Mouse (Mus musculus) thymus, adult 18-20 months (tissue): ENCODE measurements around the gene Gpx4.
"Not testable (repeated sequence)": the region's sequence is repeated elsewhere in the genome, so short reads cannot be mapped to it uniquely, and the experiment has no call there.

Experiments used
- DNase-seq, 2 experiments: peaks; one replicate each; pipeline ENCODE4 v3.0.0; 2022; ENCODE audit warnings: mixed read lengths in 2 of 2

The Gpx4 gene

DNA sequence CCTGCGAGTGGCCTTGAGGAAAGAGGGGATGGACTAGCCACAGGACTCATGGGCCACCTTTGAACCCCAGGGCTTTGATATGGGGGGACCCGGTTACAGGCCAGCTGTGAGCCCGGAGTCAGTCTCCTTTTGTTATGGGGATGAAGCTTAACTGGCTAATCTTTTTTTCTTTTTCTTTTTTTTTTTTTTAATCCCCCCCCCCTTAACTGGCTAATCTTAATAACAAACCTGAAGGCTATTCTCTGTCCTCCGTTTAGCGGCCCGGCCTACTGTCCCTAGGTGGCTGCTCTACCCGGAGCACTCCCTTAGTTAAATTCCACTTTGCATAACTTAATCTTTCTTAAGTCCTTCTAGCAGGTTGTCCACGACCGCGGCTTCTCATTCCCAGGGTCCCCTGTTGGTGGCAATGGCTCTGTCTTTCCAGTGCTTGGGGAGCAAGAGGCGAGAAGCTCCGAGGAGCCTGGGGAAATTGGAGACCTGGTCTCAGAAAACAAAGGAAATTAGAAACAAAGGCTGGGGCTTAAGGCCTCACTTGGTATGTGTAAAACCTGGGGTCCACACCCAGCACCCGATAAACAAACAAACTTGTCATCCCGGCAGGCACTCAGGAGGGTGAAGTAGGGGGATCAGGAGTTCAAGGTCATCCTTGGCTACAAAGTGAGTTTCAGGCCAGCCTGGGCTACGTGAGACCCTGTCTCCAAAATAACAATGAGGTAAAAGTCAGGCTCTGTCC, 4.1 kb downstream of the Gpx4 start:
- no peak for DNase-seq

GRCm38 (mm10) chr10:80051618-80052373, 4.8 kb downstream of the Gpx4 start:
- no peak for DNase-seq

- no peak for DNase-seq
Measured at GRCm38 (mm10) chr10:80052374-80052764, 5.4 kb downstream of the Gpx4 start.

DNA sequence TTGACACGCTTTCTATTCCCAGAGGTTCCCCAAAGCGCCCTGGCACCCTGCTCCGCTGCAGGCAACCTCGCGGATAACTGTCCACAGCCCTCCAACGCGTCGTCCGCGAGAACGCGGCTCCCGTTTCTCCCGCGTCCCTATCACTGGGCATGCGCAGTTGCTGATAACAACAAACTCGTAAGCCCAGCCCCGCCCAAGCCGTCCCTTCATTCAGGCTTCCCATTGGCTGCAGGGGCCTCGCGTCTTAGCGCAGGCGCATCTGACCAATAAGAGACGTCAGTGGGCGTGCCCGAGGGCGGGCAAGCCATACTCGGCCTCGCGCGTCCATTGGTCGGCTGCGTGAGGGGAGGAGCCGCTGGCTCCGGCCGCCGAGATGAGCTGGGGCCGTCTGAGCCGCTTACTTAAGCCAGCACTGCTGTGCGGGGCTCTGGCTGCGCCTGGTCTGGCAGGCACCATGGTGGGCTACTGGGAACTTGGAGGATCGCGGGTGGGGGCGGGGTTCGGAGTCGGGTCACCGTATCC, 6.4 kb downstream of the Gpx4 start:
- DNase-seq: peak; percentile 100

GRCm38 (mm10) chr10:80053831-80054815, 7.2 kb downstream of the Gpx4 start:
- peak; percentile 52 to 63 for DNase-seq

DNA sequence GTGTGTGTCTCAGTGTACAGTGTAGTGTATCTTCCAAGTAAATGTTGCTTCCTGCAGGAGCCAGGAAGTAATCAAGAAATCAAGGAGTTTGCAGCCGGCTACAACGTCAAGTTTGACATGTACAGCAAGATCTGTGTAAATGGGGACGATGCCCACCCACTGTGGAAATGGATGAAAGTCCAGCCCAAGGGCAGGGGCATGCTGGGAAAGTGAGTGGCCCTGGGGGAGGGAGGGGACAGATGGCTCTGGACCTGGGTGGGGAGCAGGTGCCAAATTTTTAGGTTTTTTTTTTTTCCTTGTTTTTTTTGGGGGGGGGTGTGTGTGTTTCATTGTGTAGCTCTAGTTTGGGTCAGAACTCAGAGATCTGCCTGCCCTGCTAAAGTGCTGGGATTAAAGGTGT, 7.9 kb downstream of the Gpx4 start:
- not testable (repeated sequence) for DNase-seq

DNA sequence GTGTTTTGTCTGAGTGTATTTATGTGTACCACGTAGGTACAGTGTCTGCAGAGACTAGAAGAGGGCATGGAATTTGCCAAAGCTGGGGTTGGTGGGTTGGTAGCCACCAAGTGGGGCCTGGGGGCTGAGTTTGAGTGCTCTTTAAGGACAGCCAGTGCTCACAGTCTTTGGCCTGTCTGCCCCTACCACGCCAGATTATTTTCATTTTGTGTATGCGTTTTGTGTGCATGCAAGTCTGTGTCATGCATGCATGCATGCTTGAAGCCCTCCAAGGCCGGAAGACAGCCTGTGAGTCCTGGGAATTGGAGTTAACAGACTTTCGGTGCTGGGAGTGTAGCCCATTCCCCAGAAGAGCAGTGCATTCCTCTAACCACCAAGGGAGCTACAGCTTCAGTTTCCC, 8.4 kb downstream of the Gpx4 start:
- DNase-seq: no peak

DNA sequence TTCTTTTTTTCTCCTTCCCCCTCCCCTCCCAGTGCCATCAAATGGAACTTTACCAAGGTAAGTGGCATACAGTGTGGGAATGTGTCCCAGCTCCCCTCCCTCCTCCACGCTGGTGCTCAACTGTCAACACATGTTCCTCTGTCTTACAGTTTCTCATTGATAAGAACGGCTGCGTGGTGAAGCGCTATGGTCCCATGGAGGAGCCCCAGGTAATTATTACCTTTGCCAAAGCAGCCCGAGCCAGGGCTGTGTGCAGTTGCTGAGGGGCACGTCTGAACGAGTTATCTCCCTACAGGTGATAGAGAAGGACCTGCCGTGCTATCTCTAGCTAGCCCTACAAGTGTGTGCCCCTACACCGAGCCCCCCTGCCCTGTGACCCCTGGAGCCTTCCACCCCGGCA, 8.9 kb downstream of the Gpx4 start:
- DNase-seq: no peak

- DNase-seq: no peak
Measured at GRCm38 (mm10) chr10:80056506-80056905, 9.5 kb downstream of the Gpx4 start.

- DNase-seq: no peak
Measured at GRCm38 (mm10) chr10:80056976-80057682, 10.2 kb downstream of the Gpx4 start.

DNA sequence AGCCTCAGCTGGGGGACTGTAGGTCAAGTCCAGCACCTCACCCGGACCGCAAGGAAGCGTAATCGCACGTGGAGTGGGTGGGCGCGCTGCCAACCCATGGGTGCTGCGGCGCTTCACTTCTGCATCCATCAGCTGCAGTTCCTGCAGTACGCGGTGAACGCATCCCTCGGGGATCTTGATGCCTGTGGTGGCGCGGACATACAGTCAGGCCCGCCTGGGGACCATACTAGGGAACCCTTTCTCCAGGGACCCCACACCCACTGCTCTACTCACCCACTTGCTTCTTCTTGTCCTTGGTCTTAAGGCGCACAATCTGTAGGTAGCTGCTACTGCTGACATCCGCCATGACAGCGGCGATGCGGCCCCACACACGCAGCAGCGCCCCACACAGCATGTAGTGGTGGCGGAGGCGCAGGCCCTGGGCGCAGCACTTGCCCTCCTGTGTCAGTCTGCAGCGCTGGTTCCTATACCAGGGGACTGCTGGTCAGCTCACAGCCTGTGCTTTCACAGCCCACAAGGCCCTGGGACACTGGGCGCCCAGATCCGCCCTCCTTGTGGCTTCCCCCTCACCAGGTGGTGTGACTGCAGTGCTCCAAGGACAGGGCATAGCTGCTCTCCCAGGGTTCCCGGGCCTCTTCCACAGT, 10.8 kb downstream of the Gpx4 start:
- DNase-seq: no peak

DNA sequence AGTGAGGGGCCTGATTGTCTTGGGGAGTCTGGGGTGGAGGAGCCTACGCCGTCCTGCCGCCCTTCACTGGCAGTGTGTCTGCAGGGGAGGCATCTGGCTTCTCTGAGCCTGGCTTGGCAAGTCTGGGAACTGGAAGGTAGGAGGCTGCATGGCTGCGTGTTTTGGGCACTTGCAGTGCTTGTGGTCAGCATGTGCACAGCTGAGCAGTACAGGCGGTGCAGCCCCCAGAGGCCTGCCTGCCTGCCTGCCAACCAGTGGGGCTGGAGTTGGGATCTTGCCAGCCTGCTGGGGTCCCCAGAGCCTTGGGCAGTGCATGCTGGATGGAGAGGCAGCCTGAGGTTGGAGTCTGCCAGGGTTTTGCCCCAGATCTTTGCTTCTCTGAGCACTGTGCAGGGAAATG, 16.1 kb downstream of the Gpx4 start:
- no peak for DNase-seq

GRCm38 (mm10) chr10:80063877-80064650, 17.1 kb downstream of the Gpx4 start:
- DNase-seq: no peak

DNA sequence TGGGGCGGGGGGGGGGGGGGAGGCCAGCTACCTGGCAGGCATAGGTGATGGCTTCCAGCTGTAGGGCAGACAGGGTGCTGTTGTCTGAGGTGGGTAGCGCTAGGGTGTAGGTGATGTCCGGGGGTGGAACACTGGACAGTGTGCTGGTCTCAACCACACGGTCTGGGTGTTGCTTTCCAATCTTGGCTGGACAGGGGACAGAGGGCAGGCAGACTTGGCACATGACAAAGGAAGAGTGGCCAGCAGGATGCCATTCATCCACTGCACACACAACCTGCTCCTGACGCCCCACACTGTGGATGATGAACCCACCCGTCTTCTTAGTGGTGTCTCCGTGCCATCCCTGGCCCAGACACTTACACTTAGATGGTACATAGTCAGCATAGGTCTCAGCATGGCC, 22.3 kb downstream of the Gpx4 start:
- no peak for DNase-seq

- no peak for DNase-seq
Measured at GRCm38 (mm10) chr10:80069948-80070450, 23.0 kb downstream of the Gpx4 start.

DNA sequence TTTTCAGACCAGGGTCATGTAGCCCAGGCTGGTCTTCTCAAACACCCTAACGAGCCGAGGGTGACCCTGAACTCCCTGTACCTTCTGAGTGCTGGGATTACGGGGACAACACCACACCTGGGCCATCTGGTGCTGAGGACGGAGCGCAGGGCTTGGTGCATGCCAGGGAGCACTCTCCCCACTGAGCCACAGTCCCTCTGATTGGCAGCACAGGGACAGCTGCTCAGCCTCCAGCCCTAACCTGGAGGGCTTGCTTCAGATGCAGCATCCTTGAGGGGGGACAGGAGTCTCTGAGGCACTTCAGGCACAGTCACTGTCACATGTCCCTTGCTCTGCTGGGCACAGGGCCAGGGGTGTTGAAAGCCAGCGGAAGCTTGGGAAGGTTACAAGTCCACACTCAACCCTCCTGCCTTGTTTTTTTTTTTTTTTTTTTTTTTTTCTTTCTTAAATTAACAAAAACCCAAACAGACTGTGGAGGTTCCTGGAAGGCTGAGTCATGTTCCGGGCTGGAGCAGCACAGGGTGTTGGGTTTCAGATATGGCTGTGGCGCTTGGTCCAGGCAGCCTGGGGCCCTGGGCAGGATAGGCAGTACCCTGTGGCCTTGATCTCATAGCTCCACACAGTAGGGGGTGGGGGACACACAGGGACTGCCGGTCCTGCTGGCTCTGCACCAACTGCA, 24.0 kb downstream of the Gpx4 start:
- DNase-seq: no peak

DNA sequence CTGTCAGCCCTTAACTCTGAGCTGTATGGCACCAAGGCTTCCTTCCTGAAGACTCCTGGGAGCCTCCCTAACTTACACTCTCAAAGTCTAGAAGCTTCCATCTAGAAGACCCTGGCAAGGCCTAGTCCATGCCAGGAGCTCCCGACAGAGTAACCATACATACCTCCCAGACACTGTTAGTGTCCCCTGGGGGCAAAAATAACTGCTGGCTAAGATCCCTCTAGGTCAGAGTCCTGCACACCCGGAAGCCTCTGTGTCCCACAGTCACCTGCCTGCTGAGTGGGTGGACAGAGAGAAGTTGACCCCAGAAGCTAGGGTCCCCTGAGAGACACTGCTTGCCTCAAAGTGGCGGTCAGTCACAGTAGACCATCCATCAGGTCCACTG, 24.5 kb downstream of the Gpx4 start:
- no peak for DNase-seq

DNA sequence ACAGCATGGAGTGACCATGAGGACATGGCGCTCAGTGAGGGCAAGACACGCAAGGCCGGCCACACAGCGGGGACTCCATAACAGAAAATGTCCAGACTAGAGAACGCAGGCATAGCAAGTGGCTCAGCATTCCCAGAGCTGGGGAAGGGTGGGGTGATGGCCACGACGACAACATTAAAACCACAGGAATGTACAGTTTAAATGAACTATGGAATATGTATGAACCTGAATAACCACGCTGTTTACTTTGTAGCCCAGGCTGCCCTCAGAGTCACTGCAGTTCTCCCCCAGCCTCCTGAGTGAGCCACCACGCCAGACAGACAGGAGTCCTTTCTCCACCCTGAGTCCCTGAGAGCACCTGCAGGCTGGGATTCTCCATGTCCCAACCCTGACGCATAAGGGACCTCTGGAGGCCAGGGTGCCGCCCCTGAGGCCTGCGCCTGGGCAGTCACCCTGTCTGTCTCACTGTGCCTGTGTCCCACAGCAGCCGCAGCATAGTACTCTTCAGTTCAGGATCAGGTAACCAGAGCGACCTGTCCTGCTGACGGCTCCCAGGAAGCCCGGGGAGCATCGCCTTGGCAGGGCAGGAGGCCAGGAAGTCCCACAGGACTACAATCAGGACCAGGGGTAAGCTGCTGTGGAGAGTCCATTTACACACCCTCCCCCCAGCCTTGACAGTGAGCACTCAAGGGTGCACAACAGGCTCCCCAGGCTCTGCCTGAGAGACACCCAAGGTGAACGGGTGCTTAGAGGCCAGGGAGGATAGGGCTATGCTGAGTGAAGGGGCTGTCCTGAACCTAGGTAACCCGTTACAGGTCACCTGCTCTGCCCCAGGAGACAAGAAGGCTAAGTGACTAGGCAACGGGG, 25.9 kb downstream of the Gpx4 start:
- DNase-seq: no peak
